Mouse (Mus musculus) right cerebral cortex, adult 18-20 months (tissue): ENCODE results near the gene Kcnj4.
A peak's percentile ranks its signal among the peaks of the same experiment; 100 is the strongest.

Source experiments
- DNase-seq: peaks from one replicate; pipeline ENCODE4 v3.0.0; 2022; ENCODE audit warnings: mixed read lengths

Gene Kcnj4

GRCm38 (mm10) chr15:79455106-79455810 lies 49.8 kb downstream of the Kcnj4 start, which contains the start of gene Csnk1e:
TSS of gene Csnk1e (minus strand) at chr15:79455566.
- DNase-seq: peak; percentile 55

DNA sequence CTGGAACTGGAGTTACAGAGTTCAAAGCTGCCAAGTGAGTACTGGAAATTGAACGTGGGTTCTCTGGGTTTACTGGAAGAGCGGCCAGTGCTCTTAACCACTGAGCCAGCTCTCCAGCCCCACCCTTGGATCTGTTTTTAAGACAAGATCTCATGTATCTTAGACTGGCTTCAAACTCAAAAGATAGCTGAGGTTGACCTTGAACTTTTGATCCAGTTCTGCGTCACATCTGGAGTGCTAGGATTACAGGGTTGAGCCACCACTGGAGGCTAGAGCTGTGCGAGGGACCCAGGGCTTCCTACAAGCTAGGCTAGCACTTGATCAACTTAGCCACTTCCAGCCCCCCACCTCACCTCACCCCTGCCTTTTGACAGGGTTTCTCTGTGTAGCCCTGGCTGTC lies 51.2 kb downstream of the Kcnj4 start:
- no peak for DNase-seq

DNA sequence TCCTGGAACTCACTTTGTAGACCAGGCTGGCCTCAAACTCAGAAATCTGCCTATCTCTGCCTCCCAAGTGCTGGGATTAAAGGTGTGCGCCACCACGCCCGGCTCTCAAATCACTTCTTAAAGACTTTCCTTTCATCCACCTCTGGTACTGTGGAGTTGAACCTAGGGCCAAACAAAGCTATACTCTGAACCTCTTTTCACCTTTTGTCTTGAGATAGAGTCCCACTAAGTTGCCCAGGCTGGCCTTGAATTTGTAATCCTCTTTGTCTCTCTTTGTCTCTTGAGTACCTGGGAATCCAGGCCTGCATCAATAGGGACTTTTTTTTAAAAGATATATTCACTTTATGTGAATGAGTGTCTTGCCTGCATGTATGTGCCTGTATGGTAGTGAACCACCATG lies 57.0 kb downstream of the Kcnj4 start:
- no peak for DNase-seq

- no peak for DNase-seq
These were observed 59.0 kb downstream of the Kcnj4 start for GRCm38 (mm10) chr15:79445786-79446654.

- peak; percentile 85 for DNase-seq
These were observed 61.1 kb downstream of the Kcnj4 start for GRCm38 (mm10) chr15:79443856-79444410.

GRCm38 (mm10) chr15:79442961-79443518 lies 62.0 kb downstream of the Kcnj4 start:
- DNase-seq: no peak

GRCm38 (mm10) chr15:79442257-79442611 lies 62.8 kb downstream of the Kcnj4 start:
- no peak for DNase-seq

GRCm38 (mm10) chr15:79441331-79442256 lies 63.4 kb downstream of the Kcnj4 start:
- peak; percentile 87 for DNase-seq

DNA sequence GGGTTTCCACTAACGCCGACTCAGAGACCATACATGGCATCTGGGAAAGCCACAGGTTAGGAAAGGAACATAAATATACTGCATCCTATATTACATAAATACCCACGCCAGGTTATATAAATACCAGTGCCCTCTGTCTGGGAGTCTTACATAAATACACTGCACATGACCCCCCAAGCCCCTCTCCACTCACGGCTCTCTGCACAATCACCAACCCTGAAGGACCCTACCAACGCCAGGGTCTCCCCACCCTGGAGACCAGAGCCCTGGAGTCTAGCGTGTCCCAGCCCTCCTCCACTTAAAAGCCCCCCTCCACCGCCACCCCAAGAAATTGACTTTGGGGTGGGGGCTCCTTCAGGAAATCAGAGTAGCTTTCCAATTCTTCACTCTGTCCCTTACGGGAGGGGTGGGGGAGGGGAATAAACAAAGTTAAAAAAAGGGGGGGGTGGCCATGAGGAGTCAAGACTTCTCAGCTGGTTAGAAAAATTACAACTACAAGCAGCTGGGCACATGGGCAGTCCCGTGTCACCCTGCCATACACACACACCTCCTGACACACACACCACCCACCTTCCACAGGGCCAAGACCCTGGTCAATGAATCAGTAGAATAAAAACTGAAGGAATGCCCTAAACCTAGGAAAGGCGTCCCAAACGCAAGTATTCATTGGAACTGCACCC lies 64.2 kb downstream of the Kcnj4 start:
- DNase-seq: no peak

GRCm38 (mm10) chr15:79440223-79440622 lies 64.8 kb downstream of the Kcnj4 start:
- peak; percentile 72 for DNase-seq

- no peak for DNase-seq
These were observed 65.7 kb downstream of the Kcnj4 start for GRCm38 (mm10) chr15:79439386-79439785.

DNA sequence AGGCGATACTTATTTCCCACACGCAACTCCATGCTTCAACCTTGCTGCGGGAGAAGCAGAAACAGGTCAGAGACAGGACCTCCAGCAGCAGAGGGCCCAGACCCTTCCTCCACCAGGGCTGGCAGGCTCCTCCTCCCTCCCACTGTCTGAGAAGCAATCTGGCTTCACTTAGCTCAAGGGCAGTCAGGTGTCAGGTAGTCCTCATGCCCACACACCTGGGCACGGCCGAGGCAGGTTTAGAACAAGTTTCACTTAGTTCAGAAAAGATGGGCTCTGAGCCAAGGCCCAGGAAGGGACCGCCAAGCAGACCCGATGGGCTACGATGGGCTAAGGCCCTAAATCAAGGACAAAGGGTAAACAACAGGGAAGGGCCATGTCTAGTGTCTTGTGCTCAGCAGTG lies 66.2 kb downstream of the Kcnj4 start:
- no peak for DNase-seq

- no peak for DNase-seq
These were observed 66.7 kb downstream of the Kcnj4 start for GRCm38 (mm10) chr15:79438209-79438810.

- DNase-seq: no peak
These were observed 67.4 kb downstream of the Kcnj4 start for GRCm38 (mm10) chr15:79437541-79438208.

- DNase-seq: no peak
These were observed 68.5 kb downstream of the Kcnj4 start for GRCm38 (mm10) chr15:79436481-79436921.

- DNase-seq: no peak
These were observed 69.8 kb downstream of the Kcnj4 start for GRCm38 (mm10) chr15:79435191-79435671.
